Mouse (Mus musculus): ENCODE measurements at regions not wholly inside any gene's neighbourhood (a gene's known extent, or its start where the extent isn't known, plus 50 kb on each side); places are given as distances from the start of the nearest gene placed in this dataset.

GRCm38 (mm10) chr7:64060051-64060450, 93.6 kb upstream of the Trpm1 start:
- no peak for DNase-seq (ENCODE audit: low spot score in 2 of 2)

DNA sequence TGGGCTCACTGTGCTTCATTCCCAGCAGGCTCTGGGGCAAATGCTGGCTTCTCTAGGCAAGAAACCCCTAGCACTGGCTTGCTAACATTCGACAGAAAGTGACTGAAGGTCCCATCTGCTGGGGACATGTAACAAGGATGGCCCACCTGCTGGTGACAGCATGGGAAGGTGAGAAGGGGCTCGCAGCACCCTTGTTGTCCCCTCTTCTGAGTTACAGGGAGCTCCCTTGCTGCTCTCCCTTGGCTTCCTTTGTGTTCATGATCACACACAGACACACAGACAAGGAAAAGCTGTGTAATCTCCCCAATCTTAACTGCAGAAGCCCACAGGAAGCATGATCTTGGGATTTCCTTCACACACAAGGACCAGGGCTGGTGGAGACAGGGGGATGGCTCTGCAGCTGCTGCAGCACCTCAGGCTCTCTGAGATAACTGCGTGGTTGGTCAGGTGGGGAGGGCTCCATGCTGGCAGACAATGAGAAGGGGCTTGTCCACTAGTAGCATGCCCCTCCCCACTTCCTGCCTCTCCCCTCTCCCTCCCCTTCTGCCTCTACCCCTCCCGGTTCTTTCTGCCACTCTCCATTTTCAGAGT, 95.3 kb upstream of the Trpm1 start:
- DNase-seq (ENCODE audit: low spot score in 2 of 2), result no peak

DNA sequence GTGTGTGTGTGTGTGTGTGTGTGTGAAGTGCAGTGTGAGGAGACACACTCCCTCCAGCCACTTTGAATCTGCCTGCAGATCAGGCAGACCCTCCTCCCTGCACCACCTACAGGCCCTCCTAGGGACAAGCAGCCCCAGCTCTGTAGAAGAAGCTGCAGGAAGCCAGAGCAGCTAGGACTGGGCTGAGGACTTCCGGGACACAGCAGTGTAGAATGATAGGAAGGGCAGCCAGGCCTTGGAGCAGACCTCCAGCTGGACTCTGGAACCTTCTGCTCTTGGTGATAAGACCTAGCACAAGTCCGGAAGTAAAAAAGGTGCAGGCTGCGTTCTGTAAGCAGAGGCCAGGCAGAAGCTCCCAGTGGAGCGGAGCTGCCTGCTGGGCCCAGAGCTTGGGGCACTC, 95.8 kb upstream of the Trpm1 start:
- DNase-seq (ENCODE audit: low spot score in 2 of 2), result no peak

DNA sequence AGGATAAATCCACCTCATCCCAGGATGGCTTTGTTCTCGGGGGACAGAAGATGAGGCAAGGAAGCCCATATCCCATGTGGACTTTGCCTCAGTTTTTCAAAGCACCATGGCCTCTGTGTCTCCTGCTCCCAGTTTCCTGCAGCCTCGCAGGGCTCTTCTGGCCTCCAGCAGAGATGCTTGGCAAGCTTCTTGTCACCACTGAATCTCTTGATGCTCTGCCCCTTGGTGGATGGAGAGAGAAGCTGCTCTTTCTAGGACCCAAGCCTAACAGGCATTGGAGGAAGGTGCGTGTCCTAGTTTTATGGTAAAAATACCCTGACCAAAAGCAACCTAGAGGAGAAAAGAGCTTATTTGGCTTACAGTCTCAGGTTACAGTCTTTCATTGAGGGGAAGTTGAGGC, 97.1 kb upstream of the Trpm1 start:
- no peak for DNase-seq (ENCODE audit: low spot score in 2 of 2)

DNA sequence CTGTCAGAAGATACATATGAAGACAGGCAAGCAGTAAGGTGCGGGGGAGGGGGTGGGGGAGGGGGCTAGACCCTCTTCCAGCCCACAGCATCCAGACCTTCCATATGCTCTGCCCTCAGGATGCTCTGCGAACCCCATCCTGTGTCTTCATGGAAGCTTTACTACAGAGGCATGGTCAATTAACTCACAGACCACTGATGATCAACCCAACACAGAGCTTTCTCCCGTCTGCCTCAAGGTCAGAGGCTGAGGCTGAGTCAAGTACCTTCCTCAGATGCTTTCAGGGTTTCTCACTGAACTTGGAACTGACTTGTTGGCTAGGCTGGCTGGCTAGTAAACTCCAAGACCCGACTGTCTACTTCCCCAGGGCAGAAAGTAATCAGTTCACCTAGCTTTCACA, 98.6 kb upstream of the Trpm1 start:
- no peak for DNase-seq (ENCODE audit: low spot score in 2 of 2)

DNA sequence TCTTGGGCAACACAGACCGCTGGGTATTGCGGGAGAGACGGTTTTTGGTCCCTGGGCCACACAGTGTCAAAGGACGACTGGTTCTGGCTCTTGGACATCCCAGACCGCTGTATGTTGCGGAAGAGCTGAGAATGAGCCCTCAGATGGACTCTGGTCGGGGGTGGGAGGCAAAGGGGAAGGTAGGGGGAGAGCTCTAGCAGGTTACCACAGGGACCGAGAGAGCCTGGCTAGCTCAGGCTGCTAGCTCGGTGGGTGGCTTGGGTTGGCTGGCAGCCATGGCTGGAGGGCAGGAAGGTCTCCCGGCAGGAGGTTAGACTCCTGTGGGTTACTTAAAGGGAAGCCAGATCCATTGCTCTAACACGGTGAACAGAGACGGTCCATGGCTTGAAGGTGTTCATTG, 99.9 kb upstream of the Trpm1 start:
- no peak for DNase-seq (ENCODE audit: low spot score in 2 of 2)

GRCm38 (mm10) chr7:64052400-64052799, 101.2 kb upstream of the Trpm1 start:
- peak; percentile 57 to 87 for DNase-seq (ENCODE audit: low spot score in 2 of 2)

DNA sequence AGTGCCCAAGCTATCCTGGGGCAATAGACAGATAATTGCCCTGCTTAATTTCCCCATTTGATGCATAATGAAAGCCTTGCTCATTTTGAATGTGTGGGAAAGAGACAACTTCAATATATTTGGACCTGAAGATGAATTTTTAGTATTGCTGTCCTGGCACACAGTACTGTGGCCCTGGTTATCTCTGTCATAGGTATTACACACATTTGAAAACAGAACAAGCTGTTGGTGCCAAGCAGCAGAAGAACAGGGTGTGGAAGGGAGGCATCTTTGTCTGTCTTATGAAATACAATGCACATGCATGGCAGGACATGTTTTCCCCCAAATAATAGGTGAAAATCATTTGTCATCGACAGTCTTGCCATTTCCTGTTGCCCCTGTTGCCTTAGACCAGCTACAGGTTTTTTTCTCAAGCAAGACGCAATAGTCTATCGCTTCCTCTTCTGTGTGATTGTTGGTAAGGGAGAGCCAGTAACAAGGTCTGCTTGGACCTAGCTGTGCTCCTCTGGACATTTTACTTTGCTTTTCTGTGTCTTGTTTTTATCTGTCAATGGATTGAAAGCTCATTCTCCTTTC, 102.7 kb upstream of the Trpm1 start:
- no peak for DNase-seq (ENCODE audit: low spot score in 2 of 2)

DNA sequence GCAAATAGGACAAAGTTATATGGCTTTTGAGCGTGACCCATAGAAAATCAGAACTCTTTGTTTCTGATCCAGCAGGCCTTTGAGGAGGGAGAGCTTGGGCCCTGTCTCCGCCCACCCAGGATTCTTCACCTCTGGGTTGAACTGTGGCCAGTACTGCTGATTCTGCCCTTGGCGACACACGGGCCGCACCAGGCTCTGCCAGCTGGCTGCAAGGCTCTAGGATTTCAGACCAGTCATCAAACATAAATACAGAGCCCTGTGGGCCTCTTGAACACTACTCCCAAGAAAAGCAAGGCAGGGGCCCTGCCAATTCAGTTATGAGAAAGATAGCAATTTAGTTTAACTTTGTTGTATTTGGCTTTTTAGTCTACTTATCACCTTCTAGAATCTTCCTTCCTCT, 103.4 kb upstream of the Trpm1 start:
- DNase-seq (ENCODE audit: low spot score in 2 of 2), result peak; percentile 22 to 65

DNA sequence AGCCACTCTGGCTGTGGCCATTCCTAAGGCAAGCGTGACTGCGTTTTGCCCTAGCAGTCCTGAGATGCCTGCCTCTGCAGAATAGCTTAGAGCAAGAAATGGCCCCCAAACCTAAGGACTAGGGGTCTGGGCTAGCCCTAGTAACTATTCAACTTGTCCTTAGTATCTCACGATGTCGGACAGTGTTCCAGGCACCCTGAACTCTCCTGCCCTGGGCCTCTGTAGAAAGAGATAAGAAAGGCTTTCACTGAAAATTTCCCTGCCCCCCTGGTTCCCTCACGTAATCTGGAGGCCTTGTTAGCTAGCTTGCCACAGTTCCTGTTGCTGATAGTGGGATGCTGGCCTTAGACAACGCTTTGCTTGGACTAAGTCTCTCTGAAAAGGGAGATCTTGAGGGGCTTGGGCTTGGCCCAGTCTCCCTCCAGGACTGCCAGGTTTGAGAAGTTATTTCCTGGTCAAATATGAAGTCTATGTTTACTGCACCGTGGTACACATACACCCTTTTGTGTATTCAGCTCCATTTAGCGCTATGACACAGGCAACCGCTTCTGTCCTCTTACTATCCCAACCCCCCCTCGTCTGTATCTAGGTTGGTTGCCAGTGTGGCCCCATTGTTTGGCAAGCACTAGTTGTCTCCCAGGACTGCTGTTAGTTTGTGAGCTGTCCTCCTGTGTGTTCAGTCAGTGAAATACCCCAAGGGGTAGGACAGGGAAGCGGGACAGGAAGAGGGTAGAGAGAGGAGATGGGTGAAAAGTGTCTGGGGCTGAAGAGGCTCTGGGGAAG, 104.3 kb upstream of the Trpm1 start:
- no peak for DNase-seq (ENCODE audit: low spot score in 2 of 2)

- peak in 1 of 2 experiments; percentile 39 for DNase-seq (ENCODE audit: low spot score in 2 of 2)
Observed at GRCm38 (mm10) chr7:64048452-64049182, 105.0 kb upstream of the Trpm1 start.

GRCm38 (mm10) chr7:64047831-64048230, 105.8 kb upstream of the Trpm1 start:
- no peak for DNase-seq (ENCODE audit: low spot score in 2 of 2)

- DNase-seq (ENCODE audit: low spot score in 2 of 2), result no peak
Observed at GRCm38 (mm10) chr7:64045292-64045691, 106.6 kb upstream of the Klf13 start.

GRCm38 (mm10) chr7:64042978-64043377, 104.3 kb upstream of the Klf13 start:
- no peak for DNase-seq (ENCODE audit: low spot score in 2 of 2)

DNA sequence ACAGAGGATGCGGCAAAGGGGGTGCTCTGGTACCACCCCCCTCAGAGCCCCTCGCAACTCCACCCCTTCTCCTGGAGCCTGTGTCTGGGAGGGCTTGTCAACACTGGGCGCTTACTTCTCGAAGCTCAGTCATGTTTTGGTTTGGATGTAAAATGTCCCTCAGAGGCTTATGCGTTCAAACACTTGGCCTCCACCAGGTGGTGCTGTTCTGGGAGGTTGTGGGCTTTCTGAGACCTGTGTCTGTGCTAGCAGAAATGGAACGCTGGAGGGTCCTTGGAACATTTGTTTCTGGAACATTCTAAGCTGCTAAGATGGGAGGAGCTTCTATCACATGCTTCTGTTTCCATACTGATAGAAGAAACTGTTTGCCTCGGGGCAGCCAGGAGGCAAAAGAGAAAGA, 102.6 kb upstream of the Klf13 start:
- no peak for DNase-seq (ENCODE audit: low spot score in 2 of 2)

- no peak for DNase-seq (ENCODE audit: low spot score in 2 of 2)
Observed at GRCm38 (mm10) chr7:64040026-64040737, 101.5 kb upstream of the Klf13 start.

DNA sequence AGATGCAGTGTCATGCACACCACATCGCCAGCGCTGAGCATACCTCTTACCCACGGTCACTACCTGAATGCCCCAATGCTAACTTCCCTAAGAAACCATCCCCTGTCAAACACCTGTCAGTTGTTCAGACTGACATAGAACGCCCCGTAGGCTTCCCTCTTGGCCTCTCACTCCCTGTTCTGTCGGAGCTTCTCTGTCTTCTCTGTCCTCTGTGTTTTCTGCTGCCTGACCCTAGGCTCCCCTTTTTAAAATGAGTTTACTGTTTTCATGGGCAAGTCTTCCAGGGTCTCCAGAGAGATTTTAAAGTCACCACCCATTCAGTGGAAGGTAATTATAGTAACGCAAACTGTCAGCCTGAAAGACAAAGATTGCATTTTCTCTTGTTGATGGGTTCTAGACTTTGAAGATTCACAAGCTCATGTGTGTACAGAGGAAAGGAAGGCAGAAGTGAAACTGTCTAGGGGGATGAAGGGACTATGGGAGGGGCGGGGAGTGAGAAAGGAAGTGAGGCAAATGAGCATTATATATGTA, 99.1 kb upstream of the Klf13 start:
- no peak for DNase-seq (ENCODE audit: low spot score in 2 of 2)

- no peak for DNase-seq (ENCODE audit: low spot score in 2 of 2)
Observed at GRCm38 (mm10) chr7:64036154-64036553, 97.4 kb upstream of the Klf13 start.

GRCm38 (mm10) chr7:64035025-64035606, 96.4 kb upstream of the Klf13 start:
- no peak for DNase-seq (ENCODE audit: low spot score in 2 of 2)

DNA sequence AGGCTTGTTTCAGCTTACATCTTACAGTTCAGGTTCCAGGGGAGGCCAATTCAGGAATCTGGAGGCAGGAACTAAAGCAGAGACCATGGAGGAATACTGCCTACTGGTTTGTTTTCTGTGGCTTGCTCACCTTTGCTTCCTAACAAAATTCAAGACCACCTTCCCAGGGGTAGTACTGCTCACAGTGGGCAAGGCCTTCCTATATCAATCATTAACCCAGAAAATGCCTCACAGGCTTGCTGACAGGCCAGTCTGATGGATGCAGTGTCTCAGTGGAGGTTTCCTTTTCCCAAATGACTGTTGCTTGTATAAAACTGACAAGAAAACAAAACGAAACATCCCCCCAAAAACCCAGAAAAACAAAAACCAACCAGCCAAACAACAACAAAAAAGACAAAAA, 95.8 kb upstream of the Klf13 start:
- no peak for DNase-seq (ENCODE audit: low spot score in 2 of 2)

DNA sequence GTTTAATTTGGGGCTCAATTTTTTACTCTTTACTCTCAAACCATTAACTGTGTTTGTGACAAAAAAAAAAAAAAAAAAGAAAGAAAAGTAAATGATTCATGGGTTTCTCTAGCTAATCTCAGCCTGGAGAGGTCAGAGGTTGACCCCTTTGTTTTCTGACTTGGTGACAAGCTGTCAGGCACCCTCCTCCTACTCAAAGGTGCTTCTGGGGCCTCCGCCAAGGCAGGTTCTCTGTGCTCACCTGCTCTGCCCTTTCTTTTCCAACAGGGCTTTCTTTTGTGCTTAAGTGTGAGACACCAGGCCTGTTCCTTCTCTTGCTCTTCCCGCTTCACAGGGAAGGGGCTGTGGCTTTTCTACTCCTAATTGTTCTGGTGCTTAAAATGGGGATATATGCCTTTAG, 94.7 kb upstream of the Klf13 start:
- no peak for DNase-seq (ENCODE audit: low spot score in 2 of 2)
